Mouse (Mus musculus) intestine, postnatal 0 days (tissue): ENCODE data around the gene Btc. TPM values are rescaled to one million over a fixed set of nuclear protein-coding genes. Genes with fewer than 3 reads are reported as not detected.

Source experiments
- ATAC-seq: fragments of 200-750 bp; cut with Nextera tagmentation; 2 replicates; pipeline ENCODE4 v1.8.0; 2017; ENCODE audit warnings: mild to moderate bottlenecking, moderate TSS enrichment, moderate library complexity
- H3K27ac ChIP-seq: fragments of 300-500 bp; sonication (generic); 2 replicates; pipeline ENCODE4 v1.5.1; 2014; ENCODE audit warnings: mild to moderate bottlenecking, low read depth, low read length, moderate library complexity
- H3K27me3 ChIP-seq: fragments of 300-500 bp; sonication (generic); replicated peaks from 2 replicates; pipeline ENCODE4 v1.6.1; 2014; ENCODE audit warnings: low read length, mixed read lengths; ENCODE audit not compliant: control insufficient read depth, insufficient read depth
- H3K36me3 ChIP-seq: fragments of 300-500 bp; sonication (generic); 2 replicates; pipeline ENCODE4 v1.6.1; 2014; ENCODE audit warnings: mild to moderate bottlenecking, moderate library complexity; ENCODE audit not compliant: control insufficient read depth, insufficient read depth
- H3K4me1 ChIP-seq: fragments of 300-500 bp; sonication (generic); replicated peaks from 2 replicates; pipeline ENCODE4 v1.6.1; 2014; ENCODE audit warnings: antibody characterized with exemption, low read length, mixed read lengths; ENCODE audit not compliant: control insufficient read depth, insufficient read depth
- H3K4me2 ChIP-seq: fragments of 300-500 bp; sonication (generic); replicated peaks from 2 replicates; pipeline ENCODE4 v1.6.1; 2014; ENCODE audit warnings: low read depth, mild to moderate bottlenecking, moderate library complexity
- H3K4me3 ChIP-seq: fragments of 300-500 bp; sonication (generic); 2 replicates; pipeline ENCODE4 v1.5.1; 2014; ENCODE audit warnings: low read depth, low read length
- H3K9ac ChIP-seq: fragments of 300-500 bp; sonication (generic); 2 replicates; pipeline ENCODE4 v1.6.1; 2014; ENCODE audit warnings: mild to moderate bottlenecking, low read depth, low read length
- H3K9me3 ChIP-seq: fragments of 300-500 bp; sonication (generic); 2 replicates; pipeline ENCODE4 v1.6.1; 2016; ENCODE audit warnings: mixed run types; ENCODE audit not compliant: control insufficient read depth
- CTCF ChIP-seq: sonication (generic); IDR thresholded peaks from 2 replicates; pipeline ENCODE4 v1.5.1; 2016; ENCODE audit warnings: low read depth, mild to moderate bottlenecking, control low read depth, antibody characterized with exemption, moderate library complexity
- WGBS: fragments of 180-500 bp; shearing (Covaris S2); extraction: QIAGEN DNeasy Blood & Tissue Kit; methylation state at CpG from one replicate; pipeline ENCODE4 v1.1.7; 2014; 5-methylcytosine and 5-hydroxymethylcytosine counted together
- polyA plus RNA-seq: library from polyadenylated mRNA; unstranded; fragments of >200 nt; fragmentation: Nextera tagmentation; extraction: Ambion mirVana; gene quantifications from 2 replicates; pipeline ENCODE4 v1.2.1, GENCODE M21; 2015

Btc gene
- polyA plus RNA-seq, result 7.0 and 8.1 TPM in 2 replicates

GRCm38 (mm10) chr5:91402339-91403211 is at the start of gene Btc:
TSS of gene Btc (minus strand) at chr5:91402994.
- Histone ChIP-seq H3K36me3 (no peaks in the 10 kb centered on the region), H3K9ac (peak within 1 kb of the TSS; percentile 78), H3K4me2 (peak within 1 kb of the TSS; percentile 81), H3K4me3 (peak within 1 kb of the TSS; percentile 51), H3K4me1 (no peaks in the 10 kb centered on the region; the same call in 1 of the 2 replicates), H3K27ac (peak within 1 kb of the TSS; percentile 86), H3K9me3 (no peaks in the 10 kb centered on the region), H3K27me3 (no peaks in the 10 kb centered on the region)
- peak; percentile 86 for TF ChIP-seq CTCF
- WGBS, result 3% methylated on average over 19 of the region's 19 CpGs
- peak; percentile 90 for ATAC-seq

DNA sequence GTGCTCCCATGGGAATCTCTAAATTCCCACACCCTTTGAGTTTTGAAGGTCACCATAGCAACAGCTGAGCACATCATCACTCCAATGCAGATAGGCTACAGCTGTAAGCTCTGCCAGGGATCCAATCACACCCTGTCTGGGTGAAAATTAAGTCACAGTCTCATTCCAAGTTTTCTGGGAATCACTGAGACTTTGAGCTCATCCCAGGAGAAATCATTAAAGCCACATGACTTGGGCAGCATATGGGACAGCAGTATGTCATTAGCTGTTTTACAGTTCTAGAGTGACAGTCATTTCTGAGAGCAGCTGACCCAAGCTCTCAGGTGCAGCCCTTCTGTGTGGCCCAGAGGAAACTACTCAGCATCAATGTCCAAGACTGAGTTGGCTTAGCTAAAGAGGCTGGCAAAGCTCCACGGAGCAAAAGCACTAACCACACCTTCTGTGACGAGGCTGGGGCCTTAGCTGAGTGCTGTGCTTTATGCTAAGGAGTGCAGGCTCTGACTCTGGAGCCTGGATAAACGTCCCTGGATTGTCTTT is 42.3 kb upstream of the Btc start:
- WGBS, result 32% methylated on average over 3 of the region's 3 CpGs
- no peak for TF ChIP-seq CTCF
- no peak overlapping the region for H3K27ac ChIP-seq
- no peak overlapping the region for H3K4me3 ChIP-seq
- no peak overlapping the region for H3K4me2 ChIP-seq
- peak; percentile 22; the same call in 1 of the 2 replicates for ATAC-seq
- H3K9ac ChIP-seq, result no peak overlapping the region
- H3K4me1 ChIP-seq, result no peaks in the 10 kb centered on the region
- H3K27me3 ChIP-seq, result no peaks in the 10 kb centered on the region
- no peaks in the 10 kb centered on the region for H3K9me3 ChIP-seq
- H3K36me3 ChIP-seq, result no peaks in the 10 kb centered on the region

GRCm38 (mm10) chr5:91436563-91436962 is 33.8 kb upstream of the Btc start:
- ATAC-seq, result no peak
- WGBS, result 65% methylated on average over 6 of the region's 6 CpGs

GRCm38 (mm10) chr5:91434723-91435658 is 32.2 kb upstream of the Btc start:
- Histone ChIP-seq H3K27ac (no peak overlapping the region), H3K9me3 (no peaks in the 10 kb centered on the region), H3K4me2 (no peak overlapping the region), H3K4me1 (no peaks in the 10 kb centered on the region), H3K9ac (no peak overlapping the region), H3K27me3 (no peaks in the 10 kb centered on the region), H3K4me3 (no peak overlapping the region), H3K36me3 (no peaks in the 10 kb centered on the region)
- no peak for TF ChIP-seq CTCF
- ATAC-seq, result no peak
- WGBS, result 72% methylated on average over 6 of the region's 6 CpGs

More at GRCm38 (mm10) chr5:91436563-91436962, 33.8 kb upstream of the Btc start:
- H3K4me3 ChIP-seq, result no peak overlapping the region
- H3K9me3 ChIP-seq, result no peaks in the 10 kb centered on the region
- TF ChIP-seq CTCF, result no peak
- no peak overlapping the region for H3K27ac ChIP-seq
- no peak overlapping the region for H3K9ac ChIP-seq
- H3K36me3 ChIP-seq, result no peaks in the 10 kb centered on the region
- no peaks in the 10 kb centered on the region for H3K4me1 ChIP-seq
- H3K4me2 ChIP-seq, result no peak overlapping the region
- H3K27me3 ChIP-seq, result no peaks in the 10 kb centered on the region

DNA sequence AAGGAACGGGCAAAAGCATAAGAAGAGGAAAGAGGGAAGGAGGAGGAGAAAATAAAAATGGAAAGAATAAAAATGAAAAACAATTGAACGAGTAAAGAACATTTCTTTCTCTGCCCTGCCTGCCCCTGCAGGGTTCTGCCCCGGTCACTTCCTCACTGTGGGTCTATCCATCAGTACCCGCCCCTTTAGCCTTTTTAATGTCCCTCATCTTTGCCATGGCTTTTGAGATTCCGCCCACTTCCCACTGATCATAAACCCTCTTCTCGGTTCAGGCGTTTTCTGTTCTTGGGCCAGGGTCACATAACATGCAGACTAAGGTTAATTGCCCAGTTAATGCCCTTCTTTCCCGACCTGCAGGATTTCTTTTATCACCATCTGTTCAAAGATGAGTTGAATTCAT is 25.8 kb upstream of the Btc start:
- H3K4me3 ChIP-seq, result no peak overlapping the region
- no peak for ATAC-seq
- no peaks in the 10 kb centered on the region for H3K9me3 ChIP-seq
- H3K9ac ChIP-seq, result no peak overlapping the region
- no peaks in the 10 kb centered on the region for H3K36me3 ChIP-seq
- no peak overlapping the region for H3K4me2 ChIP-seq
- TF ChIP-seq CTCF, result no peak
- WGBS, result 61% methylated on average over 8 of the region's 8 CpGs
- H3K4me1 ChIP-seq, result no peaks in the 10 kb centered on the region
- H3K27me3 ChIP-seq, result no peaks in the 10 kb centered on the region
- no peak overlapping the region for H3K27ac ChIP-seq

DNA sequence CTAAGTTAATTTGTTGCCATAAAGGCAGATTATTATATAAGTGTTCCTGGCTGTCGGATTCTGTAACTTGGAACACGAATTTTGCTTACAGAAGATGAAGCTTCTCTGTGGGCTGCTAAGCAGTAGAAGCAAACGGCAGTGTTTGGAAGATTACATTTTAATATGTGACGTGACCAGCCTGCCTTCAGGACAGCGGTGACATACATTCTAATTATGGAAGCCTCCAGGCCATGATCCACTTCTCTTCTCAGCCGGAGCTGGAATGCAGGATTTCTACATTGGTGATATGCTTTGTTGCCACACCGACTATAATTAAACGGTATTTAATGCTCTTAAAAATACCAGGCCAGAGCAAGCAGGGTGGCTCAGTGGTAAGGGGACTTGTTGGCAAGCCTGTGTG is 11.0 kb upstream of the Btc start:
- H3K4me2 ChIP-seq, result no peak overlapping the region
- no peak overlapping the region for H3K4me3 ChIP-seq
- WGBS, result 80% methylated on average over 8 of the region's 8 CpGs
- no peaks in the 10 kb centered on the region for H3K36me3 ChIP-seq
- no peaks in the 10 kb centered on the region for H3K27me3 ChIP-seq
- no peak for TF ChIP-seq CTCF
- H3K9me3 ChIP-seq, result no peaks in the 10 kb centered on the region
- ATAC-seq, result no peak
- H3K4me1 ChIP-seq, result no peaks in the 10 kb centered on the region
- H3K9ac ChIP-seq, result no peak overlapping the region
- no peak overlapping the region for H3K27ac ChIP-seq
